Mouse (Mus musculus) bone marrow macrophage, adult 2 months (primary cell): ENCODE results near the gene Rap1gap. TPM values are rescaled to one million over a fixed set of nuclear protein-coding genes. Genes with fewer than 3 reads are reported as not detected.

Source experiments
- H3K27ac ChIP-seq: 2 replicates; pipeline ENCODE4 v1.5.1; 2012; ENCODE audit warnings: low read depth, low read length; ENCODE audit not compliant: insufficient read depth
- H3K4me1 ChIP-seq: 2 replicates; pipeline ENCODE4 v1.6.1; 2012; ENCODE audit warnings: low read length; ENCODE audit not compliant: control insufficient read depth, insufficient read depth
- H3K4me3 ChIP-seq: 2 replicates; pipeline ENCODE4 v1.5.1; 2012; ENCODE audit warnings: mild to moderate bottlenecking, low read length, moderate library complexity; ENCODE audit not compliant: insufficient read depth
- CTCF ChIP-seq: IDR thresholded peaks from 2 replicates; pipeline ENCODE4 v1.5.1; 2012; ENCODE audit warnings: low read depth, mild to moderate bottlenecking, low read length, moderate library complexity
- POLR2A ChIP-seq: IDR thresholded peaks from 2 replicates; pipeline ENCODE4 v1.6.1; 2012; ENCODE audit warnings: mild to moderate bottlenecking, low read depth, low read length, borderline replicate concordance
- polyA plus RNA-seq: library from polyadenylated mRNA; stranded (reverse); fragments of >200 nt; gene quantifications from 2 replicates; pipeline ENCODE4 v1.2.4, GENCODE M21; 2012; ENCODE audit not compliant: missing spikeins, insufficient read depth, insufficient read length

Gene Rap1gap
- polyA plus RNA-seq, 1 experiment, result 2.9 TPM

DNA sequence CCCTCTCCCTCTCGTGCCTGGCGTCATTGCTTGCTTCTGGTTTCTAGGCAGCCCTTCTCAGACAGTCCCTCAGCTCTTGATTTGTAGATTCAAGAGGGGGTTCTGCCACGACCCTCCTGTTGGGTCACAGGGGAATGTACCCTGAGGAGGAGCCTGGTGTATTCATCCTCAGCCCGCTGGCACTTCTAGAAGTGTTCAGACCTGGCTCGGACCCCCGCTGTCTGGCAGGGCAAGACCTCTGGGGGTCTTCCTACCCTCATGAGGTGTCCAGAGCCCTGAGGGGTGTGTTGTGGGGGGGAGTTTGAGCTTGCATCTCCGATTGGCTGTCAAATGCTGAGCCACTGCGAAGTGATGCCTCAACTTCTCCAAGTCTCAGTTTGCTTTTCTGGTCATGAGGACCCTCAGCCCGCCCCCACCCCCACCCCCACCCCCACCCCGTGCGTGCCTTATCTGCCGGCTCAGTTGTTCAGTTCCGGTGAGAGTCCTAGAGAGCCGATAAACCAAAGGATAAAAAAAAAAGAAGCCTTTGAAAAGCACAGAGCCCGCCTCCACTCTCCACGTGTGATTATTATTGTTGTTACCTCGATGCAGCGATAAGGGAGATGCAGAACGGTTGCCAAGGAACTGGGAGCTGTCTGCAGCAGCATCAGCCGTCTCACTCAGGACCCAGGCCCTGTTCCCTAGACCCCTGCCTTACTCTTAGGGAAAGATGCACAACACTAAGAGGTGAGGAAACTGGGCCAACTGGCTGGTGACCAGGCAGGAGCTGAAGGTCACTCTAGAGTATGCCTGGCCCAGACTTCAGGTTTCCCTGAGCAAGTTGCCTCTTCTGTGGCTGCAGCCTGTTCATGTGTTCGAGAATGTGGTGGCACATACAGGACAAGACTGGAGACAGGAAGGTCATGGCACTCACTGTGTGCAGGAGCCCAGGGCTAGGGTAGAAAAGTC lies 35.0 kb downstream of the Rap1gap start:
- no peak overlapping the region for H3K4me3 ChIP-seq
- no peaks in the 10 kb centered on the region for H3K4me1 ChIP-seq
- no peak overlapping the region for H3K27ac ChIP-seq
- no peak for TF ChIP-seq POLR2A
- TF ChIP-seq CTCF, result no peak

DNA sequence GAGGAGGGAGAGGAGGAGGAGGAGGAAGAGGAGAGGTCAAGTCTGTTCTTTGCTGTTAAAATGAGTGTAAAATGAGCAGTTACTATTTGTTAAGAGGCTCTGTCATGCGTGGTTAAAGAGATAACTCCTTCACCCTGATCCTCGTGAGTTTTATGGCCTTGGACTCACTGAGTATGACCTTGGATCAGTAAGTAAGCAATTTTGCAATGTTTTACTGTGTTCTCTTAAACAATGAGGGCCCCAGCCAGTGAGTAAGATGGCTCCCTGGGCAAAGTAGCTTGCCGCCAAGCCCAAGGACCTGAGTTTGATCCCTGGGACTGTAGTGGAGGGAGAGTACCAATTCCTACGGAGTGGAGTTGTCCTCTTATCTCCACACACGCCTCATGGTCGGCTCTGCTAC lies 36.4 kb downstream of the Rap1gap start:
- Histone ChIP-seq H3K4me1 (no peaks in the 10 kb centered on the region), H3K4me3 (no peak overlapping the region), H3K27ac (no peak overlapping the region)
- TF ChIP-seq POLR2A (no peak), CTCF (no peak)

DNA sequence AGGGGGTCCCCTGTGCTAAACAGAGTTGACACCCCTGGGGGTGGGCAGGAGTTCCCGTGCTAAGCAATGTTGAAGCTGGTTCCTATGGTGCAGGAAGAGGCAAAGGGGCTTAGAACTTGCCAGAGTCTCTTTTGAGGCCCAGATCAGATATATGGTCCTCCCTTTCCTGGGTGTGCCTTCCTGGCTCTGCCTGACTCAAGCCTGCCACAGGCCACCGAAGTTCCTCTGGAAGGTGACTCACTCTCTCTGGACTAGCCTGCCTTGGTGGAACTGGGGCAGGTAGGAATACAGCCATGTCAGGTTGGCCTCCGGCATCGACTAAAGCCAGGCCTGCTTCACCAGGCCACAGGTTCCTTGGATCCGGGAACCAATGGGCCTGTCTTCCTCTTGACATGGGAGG lies 38.6 kb downstream of the Rap1gap start:
- H3K27ac ChIP-seq, result no peak overlapping the region
- no peak overlapping the region for H3K4me3 ChIP-seq
- no peaks in the 10 kb centered on the region for H3K4me1 ChIP-seq
- no peak for TF ChIP-seq POLR2A
- no peak for TF ChIP-seq CTCF

DNA sequence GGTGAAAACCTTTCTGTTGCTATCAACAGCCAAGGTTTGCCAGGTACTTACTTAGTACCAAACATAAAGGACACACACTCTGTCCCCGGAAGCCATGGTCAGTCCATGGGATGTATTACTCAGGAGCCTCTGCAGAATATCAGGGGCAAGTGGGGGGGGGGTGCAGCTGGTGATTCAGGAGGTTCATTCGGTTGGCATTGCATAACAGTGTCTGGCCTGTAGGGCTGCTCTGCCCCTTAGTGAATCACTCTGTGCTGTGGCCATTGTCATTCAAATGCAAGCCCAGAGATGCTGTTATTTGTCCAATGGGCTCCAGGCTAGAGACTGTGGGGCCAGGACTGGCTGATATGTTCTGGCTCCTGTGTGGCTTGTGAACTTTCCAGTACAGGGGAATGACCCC lies 40.0 kb downstream of the Rap1gap start:
- no peak overlapping the region for H3K4me3 ChIP-seq
- H3K4me1 ChIP-seq, result no peaks in the 10 kb centered on the region
- H3K27ac ChIP-seq, result no peak overlapping the region
- TF ChIP-seq CTCF (no peak), POLR2A (no peak)

DNA sequence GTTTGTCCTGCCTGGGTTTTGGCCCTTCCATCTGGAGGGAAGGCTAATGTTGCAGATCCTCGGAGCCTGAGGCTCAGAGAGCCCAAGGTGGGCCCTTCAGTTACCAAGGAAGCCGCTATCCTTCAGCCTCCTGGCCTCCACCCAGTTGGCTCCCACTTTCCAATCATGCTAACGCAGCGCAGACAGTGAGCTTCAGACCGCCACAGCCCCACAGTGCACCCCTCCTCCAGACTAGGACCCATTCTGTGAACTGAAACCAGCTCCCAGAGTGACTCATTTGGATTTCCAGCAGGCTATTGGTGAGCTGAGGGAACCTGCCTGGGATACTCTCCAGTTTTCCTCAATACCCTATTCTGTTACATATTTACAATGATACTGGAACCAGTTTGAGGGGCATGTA lies 40.9 kb downstream of the Rap1gap start:
- Histone ChIP-seq H3K4me1 (no peaks in the 10 kb centered on the region), H3K27ac (no peak overlapping the region), H3K4me3 (no peak overlapping the region)
- TF ChIP-seq POLR2A (no peak), CTCF (no peak)

DNA sequence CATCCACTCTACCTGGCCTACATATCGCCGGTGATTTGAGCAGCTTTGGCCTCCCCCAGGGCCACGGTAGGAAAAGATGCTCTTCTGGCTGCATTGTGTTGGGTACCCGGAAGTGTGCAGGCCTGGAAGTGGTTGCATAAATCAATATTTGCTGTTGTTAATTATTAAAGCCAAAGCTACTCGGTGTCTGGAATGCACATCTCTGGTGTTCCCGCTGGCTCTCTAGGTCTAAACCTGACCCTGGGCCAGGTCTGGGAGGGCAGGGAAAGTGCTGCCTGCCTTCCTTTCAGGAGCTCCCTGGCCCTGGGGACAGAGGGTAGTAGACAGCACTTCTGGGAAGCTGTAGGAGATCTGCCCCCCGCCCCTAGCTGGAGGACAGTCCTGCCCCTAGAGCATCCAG lies 42.0 kb downstream of the Rap1gap start:
- Histone ChIP-seq H3K4me3 (no peak overlapping the region), H3K4me1 (no peaks in the 10 kb centered on the region), H3K27ac (no peak overlapping the region)
- TF ChIP-seq CTCF (no peak), POLR2A (no peak)

DNA sequence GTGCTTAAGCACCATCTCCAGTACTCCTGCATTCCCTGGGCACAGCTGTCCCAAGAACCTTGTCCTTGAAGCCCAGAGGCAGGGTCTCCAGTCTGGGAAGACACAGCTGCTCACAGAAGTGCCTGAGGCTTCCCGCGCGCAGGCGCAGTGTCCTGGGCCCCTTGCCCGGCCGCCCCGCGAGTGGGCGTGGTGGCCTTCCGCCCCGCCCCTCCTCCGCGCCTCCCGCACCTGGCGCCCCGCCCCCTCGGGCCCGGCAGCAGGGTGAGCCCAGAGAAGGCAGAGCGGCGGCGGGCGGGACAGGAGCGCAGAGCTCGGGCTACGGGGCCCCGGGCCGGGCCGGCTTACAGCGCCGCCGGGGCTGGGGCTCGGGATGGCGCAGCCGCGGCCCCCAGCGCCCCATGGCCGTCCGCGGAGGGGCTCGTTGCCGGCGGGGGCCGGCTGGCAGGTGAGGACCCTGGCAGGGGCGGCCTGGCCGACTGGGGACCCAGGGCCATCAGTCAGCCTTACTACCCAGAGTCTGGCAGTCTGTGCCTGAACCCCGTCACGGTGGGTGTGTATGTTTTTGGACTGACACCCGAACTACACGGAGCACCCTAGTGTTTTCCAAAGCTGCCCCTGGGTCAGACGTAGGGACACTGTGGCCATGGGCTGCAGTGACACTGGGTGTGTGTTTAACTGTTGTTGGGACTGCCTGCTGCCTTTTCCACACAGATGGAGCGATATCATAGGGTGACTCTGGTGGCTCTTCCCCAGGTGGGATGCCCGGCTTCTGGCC lies 42.9 kb downstream of the Rap1gap start:
- H3K4me1 ChIP-seq, result no peaks in the 10 kb centered on the region
- no peak for TF ChIP-seq POLR2A
- no peak overlapping the region for H3K27ac ChIP-seq
- no peak overlapping the region for H3K4me3 ChIP-seq

DNA sequence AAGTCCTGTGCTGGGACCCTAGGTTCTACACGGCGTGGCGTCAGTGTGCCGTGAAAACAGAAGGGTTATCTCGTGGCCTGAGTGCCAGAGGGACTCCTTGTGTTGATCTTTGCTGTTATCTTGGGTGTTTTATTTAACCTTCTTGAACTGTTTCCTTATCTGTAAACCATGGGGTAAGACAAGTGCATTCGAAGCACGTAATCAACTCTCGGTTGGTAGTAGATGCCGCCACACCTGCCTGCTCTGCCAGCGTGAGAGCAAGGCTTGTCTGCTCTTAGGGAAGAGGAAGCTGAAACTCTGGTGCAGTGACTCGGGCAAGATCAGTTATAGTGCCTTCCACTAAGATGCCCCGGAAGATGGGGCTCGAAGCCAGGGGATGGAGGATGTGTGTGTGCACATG lies 48.4 kb downstream of the Rap1gap start:
- Histone ChIP-seq H3K27ac (no peak overlapping the region), H3K4me1 (no peaks in the 10 kb centered on the region), H3K4me3 (no peak overlapping the region)
- no peak for TF ChIP-seq POLR2A
- no peak for TF ChIP-seq CTCF

DNA sequence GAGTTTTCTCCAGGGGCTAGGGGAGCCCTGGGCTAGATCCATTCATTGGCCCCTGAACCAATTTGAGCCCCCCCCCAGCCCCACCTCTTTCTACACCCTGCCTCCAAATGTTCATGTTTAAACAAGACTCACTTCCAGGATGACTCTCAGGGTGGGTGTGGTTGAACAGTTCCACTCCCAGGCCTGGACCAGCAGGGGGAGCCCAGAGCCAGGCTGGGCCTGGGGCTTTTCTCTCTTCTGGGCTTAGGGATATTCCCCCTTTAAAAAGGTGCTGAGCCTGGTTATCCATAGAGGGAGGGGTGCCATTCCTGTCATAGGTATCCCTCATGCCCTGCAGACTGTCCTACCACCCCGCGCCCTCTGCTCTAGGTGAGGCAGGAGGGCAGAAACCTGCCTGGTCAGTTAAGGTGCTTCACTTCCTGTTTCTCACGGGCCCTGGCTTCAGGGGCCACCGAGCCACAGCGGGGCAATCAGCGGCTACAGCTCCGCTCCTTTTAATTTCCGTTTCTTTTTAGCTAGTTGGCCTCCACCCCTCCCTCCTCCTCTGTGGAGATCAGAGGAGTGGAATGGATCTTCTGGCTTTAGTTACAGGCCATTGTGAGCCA lies 49.6 kb downstream of the Rap1gap start:
- Histone ChIP-seq H3K4me3 (no peak overlapping the region), H3K4me1 (no peaks in the 10 kb centered on the region), H3K27ac (no peak overlapping the region)
- TF ChIP-seq POLR2A, result no peak
- no peak for TF ChIP-seq CTCF
